Mouse (Mus musculus) kidney, adult 2 months (tissue): ENCODE measurements at regions not wholly inside any gene's neighbourhood (a gene's known extent, or its start where the extent isn't known, plus 50 kb on each side); places are given as distances from the start of the nearest gene placed in this dataset.

Experiments used
- DNase-seq: peaks from one replicate; pipeline ENCODE4 v3.0.0; 2021
- H3K27ac ChIP-seq: fragments of 200-500 bp; 2 replicates; pipeline ENCODE4 v1.5.1; 2012; ENCODE audit warnings: low read depth, low read length, control low read depth, inconsistent platforms; ENCODE audit not compliant: insufficient read depth
- H3K27me3 ChIP-seq: fragments of 200-500 bp; replicated peaks from 2 replicates; pipeline ENCODE4 v1.6.1; 2012; ENCODE audit warnings: mild to moderate bottlenecking, moderate library complexity, low read length, inconsistent platforms; ENCODE audit not compliant: control insufficient read depth, insufficient read depth
- H3K36me3 ChIP-seq: fragments of 200-500 bp; 2 replicates; pipeline ENCODE4 v1.6.1; 2012; ENCODE audit warnings: mild to moderate bottlenecking, moderate library complexity, low read length, inconsistent platforms; ENCODE audit not compliant: control insufficient read depth, insufficient read depth
- H3K4me1 ChIP-seq: fragments of 200-500 bp; 2 replicates; pipeline ENCODE4 v1.6.1; 2011; ENCODE audit warnings: low read length; ENCODE audit not compliant: control insufficient read depth, insufficient read depth
- H3K4me3 ChIP-seq: fragments of 200-500 bp; 2 replicates; pipeline ENCODE4 v1.5.1; 2011; ENCODE audit warnings: mild to moderate bottlenecking, low read depth, low read length, control low read depth; ENCODE audit not compliant: insufficient read depth
- CTCF ChIP-seq: fragments of 200-500 bp; conservative IDR thresholded peaks from 2 replicates; pipeline ENCODE4 v1.5.1; 2011; ENCODE audit warnings: low read depth, mild to moderate bottlenecking, control low read depth, low read length, moderate library complexity, mixed read lengths; ENCODE audit not compliant: insufficient read depth, insufficient read length
- POLR2A ChIP-seq: fragments of 200-500 bp; IDR thresholded peaks from one replicate; pipeline ENCODE4 v1.6.1; 2011; ENCODE audit warnings: low read depth, low read length, control low read depth
- WGBS: fragments of 180-500 bp; shearing (Covaris S2); methylation state at CpG from one replicate; pipeline ENCODE4 v1.1.7; 2018; 5-methylcytosine and 5-hydroxymethylcytosine counted together

- no peaks in the 10 kb centered on the region for H3K4me1 ChIP-seq
- H3K27ac ChIP-seq: no peak overlapping the region
- H3K36me3 ChIP-seq: no peaks in the 10 kb centered on the region
- no peaks in the 10 kb centered on the region for H3K27me3 ChIP-seq
- no peak for DNase-seq
- WGBS: 59% methylated on average over 2 of the region's 2 CpGs
- TF ChIP-seq CTCF (no peak), POLR2A (no peak)
- no peak overlapping the region for H3K4me3 ChIP-seq
Observed at GRCm38 (mm10) chr19:54955096-54955495, 171.9 kb downstream of the Gpam start.

DNA sequence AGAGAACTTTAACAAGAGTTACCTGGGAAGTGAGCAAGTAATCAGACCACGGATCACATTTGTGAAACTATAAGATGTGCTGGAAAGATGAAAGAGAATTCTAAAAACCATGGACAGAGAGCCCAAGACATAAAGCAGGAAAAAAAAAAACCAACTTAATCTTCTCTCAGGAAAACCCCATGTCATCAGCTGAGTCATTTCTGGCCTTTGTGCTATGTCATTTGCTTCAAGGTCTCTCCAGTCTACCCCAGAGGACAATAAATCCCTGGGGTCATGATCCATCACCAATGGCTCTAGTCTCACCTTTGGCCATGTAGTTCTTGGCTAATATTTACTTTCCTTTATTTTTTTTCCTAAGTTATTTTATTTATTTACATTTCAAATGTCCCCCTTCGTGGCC is 174.5 kb downstream of the Gpam start:
- no peak for TF ChIP-seq POLR2A
- Histone ChIP-seq H3K4me3 (no peak overlapping the region), H3K27me3 (no peaks in the 10 kb centered on the region), H3K27ac (no peak overlapping the region), H3K36me3 (no peaks in the 10 kb centered on the region), H3K4me1 (no peaks in the 10 kb centered on the region)
- WGBS: 66% methylated on average over 2 of the region's 2 CpGs
- DNase-seq: no peak

- TF ChIP-seq POLR2A: no peak
- no peak for TF ChIP-seq CTCF
- DNase-seq: no peak
- H3K4me3 ChIP-seq: no peak overlapping the region
- H3K36me3 ChIP-seq: no peaks in the 10 kb centered on the region
- WGBS: 72% methylated on average over 7 of the region's 7 CpGs
- no peaks in the 10 kb centered on the region for H3K4me1 ChIP-seq
- H3K27me3 ChIP-seq: no peaks in the 10 kb centered on the region
- no peak overlapping the region for H3K27ac ChIP-seq
Observed at GRCm38 (mm10) chr19:54948359-54949127, 178.5 kb downstream of the Gpam start.

DNA sequence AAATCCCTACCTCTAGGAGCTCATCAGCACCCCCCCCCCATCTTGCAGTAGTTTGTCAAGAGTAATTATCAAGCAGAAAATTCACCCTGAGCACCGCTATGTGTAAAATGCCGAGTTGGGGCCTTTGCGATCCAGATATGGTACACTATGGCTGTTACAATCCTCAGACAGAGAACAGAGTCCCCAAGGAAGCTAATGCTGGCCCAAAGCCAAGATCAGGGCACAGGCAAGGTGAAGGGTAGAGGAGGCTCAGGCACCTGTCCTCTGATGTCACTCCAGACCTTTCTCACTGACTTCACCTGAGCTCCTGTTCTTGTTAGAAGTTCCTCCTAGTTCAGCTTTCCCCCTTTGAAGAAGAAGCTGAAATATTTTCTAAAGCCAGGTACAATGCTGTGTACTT is 179.5 kb downstream of the Gpam start:
- Histone ChIP-seq H3K27ac (no peak overlapping the region), H3K27me3 (no peaks in the 10 kb centered on the region), H3K4me1 (no peaks in the 10 kb centered on the region), H3K36me3 (no peaks in the 10 kb centered on the region), H3K4me3 (no peak overlapping the region)
- DNase-seq: no peak
- TF ChIP-seq CTCF (no peak), POLR2A (no peak)
- 89% methylated on average over 3 of the region's 3 CpGs for WGBS

DNA sequence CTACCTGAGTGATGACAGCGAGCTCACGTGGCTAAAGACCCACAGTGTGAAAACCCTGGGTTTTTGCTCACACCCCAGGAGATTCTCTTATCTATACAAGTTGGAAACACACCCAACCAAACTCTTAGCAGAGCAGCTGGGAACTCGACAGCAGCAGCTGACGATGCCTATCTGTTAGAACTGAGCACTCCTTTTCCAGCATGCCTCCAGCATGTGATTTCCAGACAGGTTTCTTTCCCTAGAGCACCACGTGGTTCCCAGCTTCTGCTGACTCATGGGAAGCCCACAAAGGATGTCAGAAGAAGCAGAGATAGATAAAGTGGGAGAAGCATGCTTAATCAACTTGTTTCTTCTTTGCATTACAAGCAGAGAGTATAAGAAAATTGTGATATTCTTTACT is 194.5 kb downstream of the Gpam start:
- WGBS: 67% methylated on average over 5 of the region's 5 CpGs
- H3K4me1 ChIP-seq: no peaks in the 10 kb centered on the region
- H3K27me3 ChIP-seq: no peaks in the 10 kb centered on the region
- DNase-seq: no peak
- TF ChIP-seq CTCF (no peak), POLR2A (no peak)
- H3K27ac ChIP-seq: no peak overlapping the region
- no peaks in the 10 kb centered on the region for H3K36me3 ChIP-seq
- H3K4me3 ChIP-seq: no peak overlapping the region

DNA sequence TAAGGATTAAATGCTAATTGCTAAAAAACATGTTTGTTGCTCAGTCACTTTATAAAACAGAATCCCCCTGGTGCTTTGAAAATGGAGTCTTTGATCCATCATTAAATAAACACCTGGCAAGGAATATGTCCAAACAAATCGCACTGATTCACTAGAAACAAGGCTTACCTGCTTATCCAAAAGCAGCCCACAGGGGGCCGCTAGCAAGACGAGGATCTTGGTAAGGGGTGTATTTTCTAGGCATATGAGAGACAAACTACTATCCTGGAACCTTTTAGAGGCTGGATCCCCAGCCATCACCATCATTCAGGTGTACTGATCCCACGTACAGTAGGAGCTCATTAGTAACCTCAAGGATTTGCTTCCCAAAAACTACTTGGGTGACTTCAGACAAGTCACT is 201.2 kb downstream of the Gpam start:
- DNase-seq: no peak
- Histone ChIP-seq H3K27me3 (no peaks in the 10 kb centered on the region), H3K4me1 (no peaks in the 10 kb centered on the region), H3K4me3 (no peak overlapping the region), H3K36me3 (no peaks in the 10 kb centered on the region), H3K27ac (no peak overlapping the region)
- TF ChIP-seq POLR2A (no peak), CTCF (no peak)
- 74% methylated on average over 4 of the region's 4 CpGs for WGBS

GRCm38 (mm10) chr19:54919597-54919996 is 207.4 kb downstream of the Gpam start:
- Histone ChIP-seq H3K4me3 (no peak overlapping the region), H3K27me3 (no peaks in the 10 kb centered on the region; the same call in 1 of the 2 replicates), H3K4me1 (no peaks in the 10 kb centered on the region), H3K27ac (no peak overlapping the region), H3K36me3 (no peaks in the 10 kb centered on the region)
- TF ChIP-seq POLR2A (no peak), CTCF (no peak)
- WGBS: 80% methylated on average over 6 of the region's 6 CpGs
- no peak for DNase-seq

- DNase-seq: no peak
- TF ChIP-seq CTCF: no peak
- no peak for TF ChIP-seq POLR2A
- Histone ChIP-seq H3K27ac (no peak overlapping the region), H3K4me1 (no peaks in the 10 kb centered on the region), H3K36me3 (no peaks in the 10 kb centered on the region), H3K27me3 (no peaks in the 10 kb centered on the region), H3K4me3 (no peak overlapping the region)
- WGBS: 76% methylated on average over 5 of the region's 5 CpGs
Observed at GRCm38 (mm10) chr19:54893622-54894021, 233.4 kb downstream of the Gpam start.
